In the genomic region with DNA sequence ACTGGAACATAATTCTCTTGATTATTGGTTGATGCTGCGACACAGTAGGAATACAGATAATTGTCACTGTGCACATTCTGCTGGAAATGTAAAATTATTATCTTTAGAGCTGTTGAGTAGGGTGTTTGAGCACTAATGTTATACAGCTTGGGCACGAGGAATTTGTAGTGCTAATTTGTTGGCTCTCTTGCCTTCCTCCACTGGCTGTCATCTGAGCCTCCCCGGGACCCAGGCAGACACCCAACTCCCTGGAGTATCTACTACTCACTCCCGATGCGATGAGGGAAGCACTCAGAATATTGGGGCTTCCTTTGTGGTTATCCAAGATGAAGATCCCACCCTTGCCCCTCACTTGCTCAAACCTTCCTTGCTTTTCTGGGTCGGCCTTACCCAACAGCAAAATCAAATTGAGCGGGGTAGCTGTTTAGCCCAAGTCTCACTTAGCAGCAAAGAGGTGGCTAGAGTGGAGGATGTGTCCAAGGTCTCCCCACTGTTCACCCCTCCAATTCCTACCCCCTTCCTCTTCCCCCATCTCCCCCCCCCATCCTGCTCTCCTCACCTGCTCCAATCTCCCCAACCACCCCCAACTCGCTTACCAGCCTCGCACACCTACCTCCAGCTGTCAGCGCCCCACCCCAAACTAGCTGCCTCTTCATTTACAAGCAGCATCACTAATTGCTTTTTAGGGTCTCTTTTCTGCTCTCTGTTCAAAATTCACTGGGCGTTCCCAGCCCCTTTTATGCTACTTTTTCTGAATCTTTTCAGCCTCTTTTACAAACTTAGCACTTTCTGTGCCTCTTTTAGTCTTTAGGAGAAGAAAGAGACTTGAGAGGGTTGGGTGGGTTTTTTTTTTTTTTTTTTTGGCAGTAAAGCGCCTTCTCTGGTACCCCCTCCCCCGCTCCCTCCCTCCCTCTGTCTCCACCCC, we compare ENCODE assay signal across 10 mouse cellular contexts. TPM values are rescaled to one million over a fixed set of nuclear protein-coding genes. Genes with fewer than 3 reads are reported as not detected.
DNase-seq lines count a peak whose midpoint lies in the region; ATAC-seq and TF ChIP-seq lines count a peak whose summit lies in the region.
"Had no signal": no experiment of that assay in that cellular context is flagged by ENCODE, and none has a peak within 500 bp of the region (broad histone marks: within the 10 kb centered on the region; RNA-seq: fewer than 3 reads in every experiment).

No protein-coding gene starts in this region.

- 29% methylated on average over 13 of the region's 13 CpGs for WGBS in heart, embryonic 10.5 days
- WGBS in stomach, embryonic 14.5 days: 32% methylated on average over 13 of the region's 13 CpGs
- 35% methylated on average over 13 of the region's 13 CpGs for WGBS in stomach, postnatal 0 days
- WGBS in limb, embryonic 10.5 days: 32% methylated on average over 13 of the region's 13 CpGs

- no peak overlapping the region for H3K9ac ChIP-seq in stomach, embryonic 14.5 days (replicated peaks; ENCODE audit: low read depth, low read length)
- no peak overlapping the region for H3K9ac ChIP-seq in stomach, postnatal 0 days (ENCODE audit: low read length)

- no peak for TF ChIP-seq EP300 in stomach, postnatal 0 days (optimal IDR thresholded peaks at IDR 0.05)

- H3K27ac ChIP-seq in heart, embryonic 10.5 days: no peak overlapping the region
- H3K27ac ChIP-seq in stomach, embryonic 14.5 days (ENCODE audit: low read length): no peak overlapping the region
- H3K27ac ChIP-seq in stomach, postnatal 0 days (replicated peaks): no peak overlapping the region
- peak overlapping the region; percentile 76 for H3K27ac ChIP-seq in limb, embryonic 10.5 days

- H3K9me3 ChIP-seq in heart, embryonic 10.5 days: no peaks in the 10 kb centered on the region
- no peaks in the 10 kb centered on the region for H3K9me3 ChIP-seq in stomach, embryonic 14.5 days (ENCODE audit: control insufficient read depth, low read depth, low read length)
- no peaks in the 10 kb centered on the region for H3K9me3 ChIP-seq in stomach, postnatal 0 days (ENCODE audit: control insufficient read depth, low read length)
- no peaks in the 10 kb centered on the region for H3K9me3 ChIP-seq in limb, embryonic 10.5 days (replicated peaks)

- ATAC-seq in stomach, embryonic 14.5 days (ENCODE audit: insufficient number of reproducible peaks, insufficient read depth, low FRiP score, low read depth): no peak
- no peak for ATAC-seq in stomach, postnatal 0 days (ENCODE audit: low FRiP score, low TSS enrichment)

- H3K4me3 ChIP-seq in heart, embryonic 10.5 days: 0 out of 2 replicates have a peak overlapping the region, but pooled peaks have one; percentile 18
- no peak overlapping the region for H3K4me3 ChIP-seq in stomach, embryonic 14.5 days (ENCODE audit: low read depth, low read length)
- H3K4me3 ChIP-seq in stomach, postnatal 0 days (ENCODE audit: low read depth, low read length): no peak overlapping the region
- H3K4me3 ChIP-seq in limb, embryonic 10.5 days: peak overlapping the region; percentile 31
- H3K4me3 ChIP-seq: myocyte had no signal

- H3K4me2 ChIP-seq in stomach, embryonic 14.5 days (replicated peaks; ENCODE audit: low read depth, low read length): 0 out of 2 replicates have a peak overlapping the region, but pooled peaks have one; percentile 16
- no peak overlapping the region for H3K4me2 ChIP-seq in stomach, postnatal 0 days (replicated peaks; ENCODE audit: low read depth)

- no peak for DNase-seq in heart, embryonic 10.5 days (ENCODE audit: low spot score)
- no peak for DNase-seq in heart, adult 9 months (ENCODE audit: low spot score in 2 of 2)
- DNase-seq in stomach, postnatal 0 days (ENCODE audit: low spot score): no peak
- DNase-seq in limb, embryonic 10.5 days (ENCODE audit: low spot score): no peak
- DNase-seq in T-cell, adult 2 months (ENCODE audit: low spot score): no peak
- DNase-seq in thymus, adult 18-20 months: no peak
- DNase-seq in adrenal gland, postnatal 36 days: no peak

- no peaks in the 10 kb centered on the region for H3K4me1 ChIP-seq in heart, embryonic 10.5 days
- no peaks in the 10 kb centered on the region for H3K4me1 ChIP-seq in stomach, embryonic 14.5 days (ENCODE audit: control insufficient read depth, insufficient read depth, low read length)
- no peaks in the 10 kb centered on the region for H3K4me1 ChIP-seq in stomach, postnatal 0 days (replicated peaks; ENCODE audit: control insufficient read depth, insufficient read depth)
- peaks cover 15% of the 10 kb centered on the region for H3K4me1 ChIP-seq in limb, embryonic 10.5 days

- H3K27me3 ChIP-seq in heart, embryonic 10.5 days (ENCODE audit: insufficient read depth, poor library complexity, severe bottlenecking): no peaks in the 10 kb centered on the region
- no peaks in the 10 kb centered on the region for H3K27me3 ChIP-seq in stomach, embryonic 14.5 days (ENCODE audit: control insufficient read depth, insufficient read depth, low read length)
- no peaks in the 10 kb centered on the region for H3K27me3 ChIP-seq in stomach, postnatal 0 days (ENCODE audit: control insufficient read depth, insufficient read depth, low read length)
- no peaks in the 10 kb centered on the region for H3K27me3 ChIP-seq in limb, embryonic 10.5 days (ENCODE audit: low read depth, poor library complexity, severe bottlenecking)

- TF ChIP-seq CTCF in stomach, postnatal 0 days (IDR thresholded peaks at IDR 0.05; ENCODE audit: low read depth): no peak

- no peaks in the 10 kb centered on the region for H3K36me3 ChIP-seq in heart, embryonic 10.5 days
- no peaks in the 10 kb centered on the region for H3K36me3 ChIP-seq in stomach, embryonic 14.5 days (ENCODE audit: control insufficient read depth, insufficient read depth, low read length)
- no peaks in the 10 kb centered on the region for H3K36me3 ChIP-seq in stomach, postnatal 0 days (ENCODE audit: control insufficient read depth, insufficient read depth, low read length)
- no peaks in the 10 kb centered on the region for H3K36me3 ChIP-seq in limb, embryonic 10.5 days

RNA-seq across cellular contexts. Expression of gene Ascl1, which starts 46.4 kb away (rescaled TPM):
- polyA plus RNA-seq in heart, embryonic 10.5 days (2016; fragmentation: Nextera tagmentation; extraction: Ambion mirVana): 0.92 TPM in 1 of 2 replicates, not detected in the other
- polyA plus RNA-seq in stomach, embryonic 14.5 days (2014; fragmentation: Nextera tagmentation; extraction: Ambion mirVana): 15.6 and 18.1 TPM in 2 replicates
- polyA plus RNA-seq in stomach, postnatal 0 days (2015; fragmentation: Nextera tagmentation; extraction: Ambion mirVana): 1.5 and 2.4 TPM in 2 replicates
- polyA plus RNA-seq in limb, embryonic 10.5 days (2016; fragmentation: Nextera tagmentation; extraction: Ambion mirVana): 0.14 and 0.15 TPM in 2 replicates
- 1 to 10 TPM; 1.1 to 1.6 TPM for total RNA-seq in adrenal gland, postnatal 36 days (2021)
- polyA plus RNA-seq: C2C12, myocyte had no signal

Comparison
In these comparisons a context has a peak if more than half of its experiments do, and no peak if none do; other contexts are left out.
1. H3K4me3 ChIP-seq: peak in heart, embryonic 10.5 days (single experiment) and limb, embryonic 10.5 days (single experiment); none in stomach, embryonic 14.5 days (single experiment) and stomach, postnatal 0 days (single experiment).